Mouse (Mus musculus) NIH3T3 (cell line): ENCODE data around the gene Zfc3h1.

Experiments
- DNase-seq: peaks from one replicate; pipeline ENCODE4 v3.0.0-alpha.2; 2012; ENCODE audit warnings: low read depth

Gene Zfc3h1

DNA sequence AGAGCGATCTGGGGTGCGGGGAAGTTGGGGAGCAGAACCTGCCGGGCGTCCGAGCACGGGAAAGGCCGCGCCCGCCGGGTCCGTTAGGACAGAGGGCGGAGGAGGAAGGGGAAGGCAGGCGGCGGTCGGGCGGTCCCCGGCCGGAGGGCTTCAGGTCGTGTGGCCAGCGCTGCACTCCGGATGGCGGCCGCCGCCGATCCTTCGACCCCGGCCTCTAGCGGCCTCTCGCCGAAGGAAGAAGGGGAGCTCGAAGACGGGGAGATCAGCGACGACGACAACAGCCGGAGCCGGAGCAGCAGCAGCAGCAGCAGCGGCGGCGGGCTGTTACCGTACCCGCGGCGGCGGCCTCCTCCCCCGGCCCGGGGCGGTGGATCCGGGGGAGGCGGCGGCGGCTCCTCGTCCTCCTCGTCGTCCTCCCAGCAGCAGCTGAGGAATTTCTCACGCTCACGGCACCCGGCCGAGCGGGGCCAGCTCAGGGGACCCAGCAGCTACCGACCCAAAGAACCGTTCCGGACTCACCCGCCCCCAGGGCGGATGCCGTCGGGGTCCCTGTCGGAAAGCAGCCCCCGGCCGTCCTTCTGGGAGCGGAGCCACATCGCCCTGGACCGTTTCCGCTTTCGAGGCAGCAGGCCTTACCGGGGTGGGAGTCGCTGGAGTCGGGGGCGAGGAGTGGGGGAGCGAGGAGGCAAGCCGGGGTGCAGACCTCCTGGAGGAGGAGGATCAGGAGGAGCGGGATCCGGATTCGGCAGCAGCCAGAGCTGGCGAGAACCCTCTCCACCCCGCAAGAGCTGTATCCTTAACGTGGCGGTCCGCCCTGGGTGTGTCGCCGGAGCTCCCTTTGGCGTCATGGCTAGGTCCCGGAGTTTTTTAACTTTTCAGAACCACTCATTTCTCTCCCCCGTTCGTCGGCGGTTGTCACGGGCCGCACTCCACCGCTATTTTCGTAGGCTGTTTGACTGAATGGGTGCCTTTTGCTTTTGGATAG lies 551 bp downstream of the Zfc3h1 start:
- peak; percentile 72 for DNase-seq

DNA sequence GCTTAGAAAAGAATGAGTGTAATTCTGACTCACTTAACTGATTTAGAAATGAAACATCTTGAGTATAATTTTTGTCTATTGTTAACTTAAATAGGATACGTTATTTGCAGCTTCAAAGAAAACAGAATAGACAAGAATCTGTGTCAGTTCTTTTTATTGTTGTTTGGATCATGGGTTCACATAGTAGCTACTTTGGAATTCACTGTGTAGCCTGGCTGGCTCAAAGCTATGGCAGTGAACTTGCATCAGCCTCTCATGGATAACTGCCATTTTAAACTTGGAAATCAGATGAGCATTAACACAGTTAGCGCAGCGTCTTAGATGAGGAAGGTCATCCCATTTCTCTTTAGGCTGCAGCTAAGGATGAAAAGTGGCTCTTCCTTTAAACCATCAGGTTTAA lies 3.1 kb downstream of the Zfc3h1 start:
- DNase-seq = peak; percentile 64

DNA sequence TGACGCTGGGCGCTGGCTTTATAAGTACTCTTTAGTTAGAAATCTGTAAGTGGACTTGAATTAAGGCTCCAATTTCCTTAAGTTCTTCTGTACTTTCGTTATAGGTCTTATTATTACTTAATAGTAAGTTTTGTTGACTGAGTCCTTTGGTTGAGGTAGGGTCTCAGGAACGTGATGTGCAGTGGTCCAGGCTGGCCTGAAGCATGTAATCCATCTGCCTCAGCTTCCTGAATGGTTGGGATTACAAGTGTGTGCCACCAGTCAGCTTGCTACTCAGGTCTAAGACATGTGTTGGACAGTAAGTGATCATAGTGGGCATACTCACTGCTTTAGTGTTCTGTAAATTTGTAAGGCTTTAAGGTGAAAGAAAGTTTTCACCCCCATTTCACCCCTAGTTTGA lies 6.3 kb downstream of the Zfc3h1 start:
- no peak for DNase-seq

DNA sequence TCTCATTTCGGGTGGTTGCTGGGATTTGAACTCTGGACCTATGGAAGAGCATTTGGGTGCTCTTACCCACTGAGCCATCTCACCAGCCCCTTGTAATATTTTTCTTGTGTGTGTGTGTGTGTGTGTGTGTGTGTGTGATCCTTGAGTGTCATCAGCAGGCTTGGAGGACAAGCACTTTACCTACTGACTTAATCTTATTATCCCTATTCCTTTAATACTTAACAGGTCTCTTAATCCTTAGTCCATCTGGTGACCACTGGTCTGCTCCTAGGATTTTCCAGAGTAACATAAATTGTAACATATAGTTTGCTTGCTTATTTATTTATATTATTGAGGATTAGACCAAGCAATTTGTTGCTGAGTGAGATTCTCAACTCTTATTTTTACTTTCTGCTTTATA lies 7.1 kb downstream of the Zfc3h1 start:
- DNase-seq = no peak

DNA sequence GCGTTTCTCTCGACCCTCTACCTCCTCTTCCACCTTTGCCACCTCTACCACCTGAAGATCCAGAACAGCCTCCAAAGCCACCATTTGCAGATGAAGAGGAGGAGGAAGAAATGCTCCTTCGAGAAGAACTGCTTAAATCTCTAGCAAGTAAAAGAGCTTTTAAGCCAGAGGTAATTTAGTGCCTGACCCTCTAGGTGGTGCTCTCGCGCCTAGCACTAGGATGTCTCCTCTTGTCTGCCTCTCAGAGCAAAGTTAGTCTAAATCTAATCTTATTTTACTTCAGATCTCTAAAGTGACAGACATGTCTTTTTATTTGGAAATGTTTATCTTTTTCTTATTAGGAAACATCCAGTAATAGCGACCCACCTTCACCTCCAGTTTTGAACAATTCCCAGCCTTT lies 21.6 kb downstream of the Zfc3h1 start:
- DNase-seq = peak; percentile 83

DNA sequence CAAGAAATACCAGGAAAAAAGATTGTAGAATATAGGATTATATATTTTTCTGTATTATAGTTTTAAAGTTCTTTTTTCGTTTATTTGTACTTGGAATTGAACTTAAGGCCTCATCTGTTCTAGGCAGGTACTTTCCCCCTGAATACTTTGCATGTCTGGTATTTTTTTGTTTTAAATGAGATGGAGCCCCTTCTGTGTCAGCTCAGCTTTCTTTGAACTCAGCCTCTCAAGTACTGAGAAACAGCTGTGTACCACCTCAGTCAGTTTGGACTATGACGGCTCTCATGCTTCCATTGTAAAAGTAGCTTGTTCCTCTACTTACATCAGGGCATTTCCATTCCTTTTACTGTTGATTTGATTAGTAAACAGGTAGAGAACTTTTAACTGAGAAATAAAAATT lies 28.7 kb downstream of the Zfc3h1 start:
- DNase-seq = no peak

DNA sequence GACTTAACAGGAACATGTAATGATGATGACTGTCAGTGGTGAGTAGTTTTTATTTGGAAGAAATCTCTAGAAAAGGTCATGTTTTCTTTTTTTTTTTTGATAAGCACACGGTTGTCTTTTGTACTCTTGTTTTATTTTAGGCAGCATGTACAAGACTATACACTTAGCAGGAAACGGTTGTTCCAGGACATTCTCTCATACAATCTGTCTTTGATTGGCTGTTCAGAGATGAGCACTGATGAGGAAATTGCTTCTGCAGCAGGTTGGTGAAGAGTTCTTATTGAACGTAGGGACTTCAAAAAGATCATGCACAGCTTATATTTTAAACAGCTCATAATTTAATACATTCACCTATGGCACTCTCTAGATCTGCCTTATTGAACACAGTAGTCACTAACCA lies 29.3 kb downstream of the Zfc3h1 start:
- no peak for DNase-seq

DNA sequence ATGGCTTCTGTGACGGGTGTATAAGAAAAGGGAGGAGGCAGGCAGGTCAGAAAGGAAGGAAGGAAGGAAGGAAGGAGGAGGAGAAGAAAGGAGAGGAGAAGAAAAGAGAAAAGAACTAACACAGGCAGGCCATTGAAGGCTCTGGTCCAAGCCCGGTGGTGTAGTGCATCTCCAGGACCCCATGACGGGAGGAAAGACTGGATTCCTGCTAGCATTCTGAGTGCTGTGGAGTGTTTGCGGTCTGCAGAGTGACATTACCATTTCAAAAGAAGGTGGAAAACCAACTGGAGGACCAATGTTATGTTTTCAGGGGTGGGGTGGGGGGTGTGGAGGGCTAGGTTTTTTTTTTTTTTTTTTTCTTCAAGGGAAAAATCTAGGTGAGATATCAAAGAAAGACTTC lies 37.2 kb downstream of the Zfc3h1 start:
- no peak for DNase-seq

DNA sequence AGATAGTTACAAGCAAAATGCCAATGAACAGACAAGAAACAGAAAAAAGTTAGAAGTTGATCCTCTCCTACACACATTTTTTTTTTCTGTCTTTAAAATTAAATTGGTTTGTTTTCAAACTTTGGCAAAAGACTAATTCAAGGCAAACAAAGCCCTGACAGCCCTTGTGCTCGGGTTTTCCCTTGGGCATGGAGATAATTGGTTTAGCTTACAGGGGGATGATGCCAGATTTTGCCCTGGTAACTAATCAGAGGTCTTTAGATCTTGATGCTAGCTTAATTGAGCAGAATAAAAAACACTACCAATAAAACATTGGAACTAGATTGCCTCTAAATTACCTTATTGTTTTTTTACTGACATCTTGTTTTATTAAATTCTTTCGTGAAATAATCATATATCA lies 40.6 kb downstream of the Zfc3h1 start:
- DNase-seq = no peak

DNA sequence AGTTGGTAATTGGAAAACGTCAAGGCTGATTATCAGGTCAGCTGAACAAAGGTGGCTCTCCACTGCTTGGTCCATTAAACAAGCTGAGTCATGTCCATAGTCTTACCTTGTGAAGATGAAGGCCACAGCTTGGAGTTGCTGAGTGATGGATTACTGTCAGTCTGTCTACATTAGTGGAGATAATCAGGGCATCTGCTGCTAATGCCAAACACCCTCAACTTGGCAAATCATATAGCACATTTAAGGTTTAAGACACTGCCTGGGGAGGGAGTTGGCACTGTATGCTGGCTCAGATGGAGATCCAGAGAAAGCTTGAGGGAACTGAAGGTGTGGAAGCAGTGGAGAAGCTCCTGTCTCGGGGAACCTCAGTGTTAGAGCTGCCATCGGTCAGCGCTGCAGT lies 52.5 kb downstream of the Zfc3h1 start:
- no peak for DNase-seq

DNA sequence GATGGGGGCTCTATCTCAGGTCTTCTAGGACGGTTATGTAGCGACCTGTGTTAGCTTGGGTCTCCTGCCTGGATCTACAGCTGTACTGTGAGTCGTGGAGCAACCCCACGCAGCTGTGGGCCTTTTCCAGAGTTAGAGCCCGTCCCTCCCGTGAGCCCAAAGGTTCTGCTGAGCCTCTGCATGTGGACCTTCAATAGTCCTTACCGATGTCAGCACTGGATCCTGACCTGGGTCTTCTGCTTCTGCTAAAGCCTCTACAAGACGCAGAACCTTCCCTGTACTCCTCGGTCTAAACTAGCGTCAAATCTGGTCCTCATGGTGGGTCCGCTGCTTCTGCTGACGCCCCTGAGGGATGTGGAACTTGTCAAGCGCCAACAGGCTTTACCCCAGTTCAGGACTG lies 63.9 kb downstream of the Zfc3h1 start:
- DNase-seq = no peak

DNA sequence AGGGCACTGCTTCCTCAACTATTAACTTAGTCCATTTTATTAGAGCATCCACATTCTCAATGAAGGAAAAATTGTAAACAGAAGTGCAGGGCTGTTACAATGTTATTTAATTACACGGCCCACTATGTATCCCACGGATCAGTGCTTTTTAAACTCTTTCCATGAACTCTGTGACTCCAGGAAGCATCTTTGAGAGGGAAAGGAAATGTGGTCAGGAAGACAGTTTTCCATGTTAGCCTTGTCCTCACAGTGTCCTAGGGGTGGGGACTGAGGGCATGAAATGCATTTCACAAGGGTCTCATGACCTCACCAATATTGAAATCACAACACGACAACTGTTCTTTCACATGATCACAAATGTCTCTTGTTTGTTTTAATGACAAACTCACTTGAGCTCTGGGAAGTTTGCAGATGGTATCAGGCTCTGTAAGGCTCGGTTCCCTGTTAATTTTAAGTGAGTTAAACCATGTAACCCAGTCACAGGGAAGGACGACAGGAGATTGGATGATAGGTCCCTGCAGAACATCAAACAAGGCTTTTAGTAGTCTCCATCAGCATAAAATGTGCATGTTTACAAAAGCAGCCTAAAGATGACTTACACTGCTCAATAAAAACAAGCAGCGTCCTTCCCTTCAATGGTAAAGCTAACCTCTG lies 72.7 kb downstream of the Zfc3h1 start:
- no peak for DNase-seq

DNA sequence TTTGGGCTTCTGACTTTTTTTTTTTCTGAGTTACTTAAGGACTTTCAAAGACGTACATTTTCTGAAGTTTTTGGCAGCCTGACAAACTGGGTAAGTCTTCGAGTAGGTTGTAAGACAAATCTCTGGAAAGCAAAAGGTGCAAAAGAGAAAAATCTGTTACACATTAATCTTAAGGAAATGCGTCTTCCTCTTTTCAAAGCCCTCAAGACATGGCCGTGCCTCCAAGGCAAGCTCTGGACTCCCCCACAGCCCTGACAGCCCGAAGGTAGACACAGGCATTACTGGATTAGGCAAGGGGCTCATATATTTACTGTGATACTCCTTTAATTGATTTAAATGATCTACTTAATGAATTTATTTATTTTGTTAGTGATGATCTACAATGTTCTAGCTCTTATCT lies 77.9 kb downstream of the Zfc3h1 start:
- no peak for DNase-seq

DNA sequence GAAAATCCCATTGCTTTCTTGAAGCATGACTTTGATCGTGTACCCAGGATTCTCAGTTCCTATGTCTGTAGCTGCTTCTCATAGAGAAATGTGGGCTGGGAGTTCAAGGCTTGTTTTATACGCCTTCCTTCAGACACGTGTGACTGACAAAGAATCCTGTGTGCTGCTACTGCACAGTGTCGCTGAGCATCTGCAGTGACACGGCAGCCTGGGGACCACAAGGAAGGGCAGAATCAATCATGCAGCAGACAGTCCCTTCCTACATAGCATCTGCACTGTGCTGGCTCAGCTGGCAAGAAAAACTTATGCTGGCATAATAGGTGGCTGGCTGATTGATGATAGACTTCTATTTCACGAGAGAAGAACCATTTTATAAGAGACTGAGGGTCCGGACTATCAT lies 80.3 kb downstream of the Zfc3h1 start:
- no peak for DNase-seq

DNA sequence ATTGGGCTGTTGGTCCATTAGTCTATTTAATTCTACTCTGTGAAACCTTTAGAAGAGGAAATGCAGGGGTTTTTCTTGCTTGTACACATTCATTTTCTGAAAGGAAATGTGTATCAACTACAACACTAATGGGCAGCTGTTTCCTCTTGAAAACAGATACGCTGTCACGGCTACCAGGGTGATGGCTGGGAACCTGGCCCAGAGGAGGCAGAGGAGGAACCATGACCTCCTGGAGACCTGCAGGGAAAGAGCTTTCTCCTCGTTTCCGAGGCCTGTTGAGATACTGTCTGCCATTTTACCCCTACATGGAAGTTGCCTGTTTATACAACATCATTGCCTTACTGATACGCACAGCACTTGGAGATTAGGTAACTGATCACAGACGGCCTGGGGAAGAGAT lies 81.0 kb downstream of the Zfc3h1 start:
- no peak for DNase-seq

DNA sequence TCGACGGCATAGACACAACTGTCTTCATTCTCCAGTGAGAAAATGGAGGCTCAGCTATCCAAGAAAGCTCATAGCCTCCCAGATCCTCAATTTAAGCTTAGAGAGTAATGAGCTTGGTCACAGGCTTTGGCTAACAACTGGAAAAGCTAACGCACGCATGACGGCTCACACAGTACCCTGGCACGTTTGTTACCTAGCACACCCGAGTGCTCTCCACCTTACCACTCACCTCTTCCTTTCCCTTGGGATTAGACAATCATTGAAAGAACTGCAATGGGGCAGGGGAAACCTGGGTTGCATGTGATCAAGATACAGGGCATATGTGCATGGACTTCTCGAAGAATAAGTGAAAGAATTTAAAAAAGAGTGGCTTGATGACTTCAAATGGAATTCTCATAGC lies 83.2 kb downstream of the Zfc3h1 start:
- no peak for DNase-seq

DNA sequence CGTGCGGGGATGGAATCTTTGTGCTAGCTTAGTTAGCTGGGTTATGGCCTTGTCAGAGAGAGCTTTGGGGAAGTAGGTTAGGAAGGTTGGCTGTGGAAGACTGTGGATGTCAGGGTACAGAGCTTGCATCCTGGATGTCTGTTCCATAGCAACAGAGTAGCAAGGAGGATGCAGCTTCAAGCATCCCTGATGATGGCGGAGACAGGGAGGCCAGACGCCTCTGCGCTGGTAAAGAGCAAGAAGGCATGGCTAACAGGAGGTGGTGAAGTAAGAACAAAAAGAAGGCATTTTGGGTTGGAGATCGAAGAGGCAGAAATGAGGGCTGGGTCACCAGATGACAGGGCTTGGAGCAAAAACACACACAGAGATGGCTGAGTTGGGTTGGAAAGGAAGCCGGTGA lies 83.9 kb downstream of the Zfc3h1 start:
- no peak for DNase-seq

DNA sequence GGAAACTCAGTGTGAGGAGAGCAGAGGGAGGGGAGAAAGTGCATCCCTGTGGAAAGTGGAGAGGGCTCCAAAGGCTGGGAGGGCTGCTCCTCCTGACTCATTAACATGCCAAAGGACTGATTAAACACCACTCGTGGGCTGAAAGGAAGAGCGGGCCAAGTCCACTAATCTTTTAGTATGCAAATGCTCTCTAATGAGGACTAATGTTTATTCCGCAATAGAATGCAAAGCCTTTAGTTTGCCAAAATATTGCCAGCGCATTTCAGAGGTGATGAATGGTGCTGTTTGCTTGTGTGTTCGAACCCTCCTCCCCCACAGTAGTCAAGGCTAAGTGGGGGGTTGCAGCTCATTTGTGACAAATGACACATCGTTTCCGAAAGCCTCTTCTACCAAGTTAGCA lies 84.3 kb downstream of the Zfc3h1 start:
- DNase-seq = no peak

DNA sequence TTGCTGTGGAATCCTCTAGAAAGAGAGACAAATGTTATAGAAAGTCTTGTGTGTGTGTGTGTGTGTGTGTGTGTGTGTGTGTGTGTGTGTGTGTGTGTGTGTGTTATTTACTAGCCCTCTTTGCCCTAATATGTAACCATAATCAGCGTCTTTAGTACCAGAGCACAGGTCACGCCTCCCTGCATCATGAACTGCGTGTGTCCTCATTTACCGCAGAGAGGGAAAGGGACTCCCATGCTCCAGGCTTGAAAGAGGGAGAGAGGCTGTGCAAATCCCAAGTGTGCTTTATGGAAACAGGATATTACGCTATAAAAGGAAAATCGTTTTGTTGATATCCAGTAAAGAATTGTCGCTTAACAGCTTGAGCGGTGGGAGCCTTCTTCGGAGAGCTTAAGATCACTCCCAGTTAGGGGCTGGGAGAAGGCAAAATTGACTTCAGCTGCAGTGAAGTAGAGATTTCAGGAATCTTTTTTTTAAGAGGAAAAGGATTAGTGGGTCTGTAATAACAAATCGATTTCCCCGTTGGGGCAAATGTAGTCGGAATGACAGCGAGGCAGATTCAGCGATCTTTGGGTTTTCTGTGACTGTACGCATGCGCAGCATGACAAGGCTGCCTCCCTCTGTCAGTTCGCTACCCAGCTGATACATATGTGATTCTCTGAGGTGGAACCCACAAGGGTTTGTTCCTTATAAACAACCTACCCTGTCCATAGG lies 86.0 kb downstream of the Zfc3h1 start:
- no peak for DNase-seq

DNA sequence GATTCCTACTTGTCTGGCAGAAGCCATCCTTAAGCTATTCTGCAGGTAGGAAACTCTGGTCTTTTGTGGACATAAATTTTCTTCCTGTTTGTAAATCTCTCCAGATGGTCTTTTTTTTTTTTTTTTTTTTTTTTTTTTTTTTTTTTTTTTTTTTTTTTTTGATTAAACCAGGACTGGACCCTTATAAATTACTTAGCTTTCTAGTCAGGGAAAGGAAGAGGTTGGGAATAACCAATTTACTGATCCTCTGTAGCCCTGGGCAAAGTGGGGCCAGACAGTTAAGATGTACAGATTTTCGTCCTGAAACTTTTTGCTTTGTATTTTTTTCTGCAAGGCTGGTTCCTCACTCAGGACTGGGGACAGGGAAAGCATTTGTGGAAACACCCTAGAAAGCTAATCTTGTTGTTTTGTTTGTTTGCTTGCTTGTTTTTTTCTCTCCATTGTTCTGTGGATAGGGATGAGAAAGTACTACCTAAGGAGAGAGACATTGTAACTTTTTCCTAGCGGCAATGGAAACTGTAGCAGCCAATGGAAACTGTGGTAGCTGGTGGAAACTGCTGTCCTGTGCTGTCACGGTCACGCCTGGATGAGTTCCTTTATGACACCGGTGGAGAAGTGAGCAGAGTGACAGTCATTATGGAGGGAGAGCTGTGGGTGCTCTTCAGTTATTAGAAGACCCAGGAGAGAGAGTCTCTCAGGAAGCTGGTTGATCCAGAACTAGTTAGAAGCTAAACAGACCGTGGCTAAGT lies 88.6 kb downstream of the Zfc3h1 start:
- DNase-seq = no peak

DNA sequence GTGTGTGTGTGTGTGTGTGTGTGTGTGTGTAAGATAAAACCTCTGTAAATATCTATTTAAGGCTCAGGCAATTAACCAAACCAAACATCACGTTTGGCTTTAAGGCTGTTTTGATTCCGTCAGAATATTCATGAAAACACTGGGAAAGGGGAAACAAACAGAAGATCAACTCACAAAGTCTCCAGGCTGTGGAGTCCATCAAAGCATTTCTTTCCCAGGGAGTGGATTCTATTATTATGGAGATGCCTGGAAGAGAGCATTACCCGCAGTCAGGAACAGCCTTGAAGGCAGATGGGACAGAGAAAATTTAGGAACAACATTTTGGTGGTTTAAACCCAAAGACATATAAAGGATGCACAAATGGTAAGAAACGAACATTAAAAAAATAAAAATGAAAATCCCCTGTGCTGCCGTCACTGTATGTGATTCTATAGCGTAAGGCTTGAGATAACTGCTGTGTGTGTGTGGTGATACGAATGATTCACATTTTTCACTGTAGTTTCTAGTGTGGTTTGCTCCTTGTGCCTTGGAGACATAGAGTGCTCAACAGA lies 90.3 kb downstream of the Zfc3h1 start:
- no peak for DNase-seq

DNA sequence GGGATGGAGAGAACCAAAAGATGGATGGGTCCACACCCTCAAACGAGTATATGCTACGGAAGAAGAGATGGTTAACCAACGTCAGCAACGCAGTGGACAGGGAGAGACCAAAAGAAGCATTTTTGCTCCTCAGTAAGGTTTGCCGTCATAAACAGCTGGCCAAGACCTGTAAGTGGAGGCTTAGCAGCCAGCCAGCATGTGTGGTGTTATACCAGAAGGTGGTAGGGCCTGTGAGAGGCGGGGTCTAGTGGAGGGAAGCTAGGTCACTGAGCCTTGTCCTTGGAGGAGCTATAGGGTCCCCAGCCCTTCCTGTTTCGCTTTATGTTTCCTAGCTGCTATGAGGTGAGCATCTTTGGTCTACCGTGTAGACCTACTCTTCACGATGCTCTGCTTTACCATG lies 91.7 kb downstream of the Zfc3h1 start:
- DNase-seq = no peak
